Mouse (Mus musculus): Measurements from ENCODE around the gene Gm10750. TPM values are rescaled to one million over a fixed set of nuclear protein-coding genes. Genes with fewer than 3 reads are reported as not detected.
"Not testable (repeated sequence)": the region's sequence is repeated elsewhere in the genome, so short reads cannot be mapped to it uniquely, and the experiment has no call there.

Gene Gm10750
- polyA plus RNA-seq (2015; fragmentation: Nextera tagmentation; extraction: Ambion mirVana): not detected in 2 replicates

DNA sequence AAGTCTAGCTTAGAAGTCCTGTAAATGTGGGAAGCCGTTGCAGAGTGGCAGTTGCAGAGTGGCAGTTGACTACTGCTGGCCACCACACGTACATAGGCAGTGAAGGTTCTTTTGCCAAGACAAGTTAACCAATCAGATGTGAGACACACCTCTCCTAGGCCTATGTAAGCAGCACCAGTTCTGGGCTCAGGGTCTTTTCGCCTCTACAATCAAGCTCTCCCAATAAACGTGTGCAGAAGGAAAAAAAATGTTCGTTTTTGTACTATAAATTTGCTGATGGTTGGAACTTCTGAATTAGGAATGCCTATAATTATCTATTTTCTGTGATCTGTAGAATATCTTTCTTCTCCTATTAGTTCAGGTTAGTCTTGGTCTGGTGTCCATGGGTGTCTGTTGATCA, at the start of gene Gm10750:
TSS of gene Gm10750 (minus strand) at position 101 of the 400 bp plus-strand sequence.
- not testable (repeated sequence) for H3K36me3 ChIP-seq (ENCODE audit: insufficient read depth, low read length); H3K4me2 ChIP-seq (replicated peaks; ENCODE audit: low read depth, low read length); H3K4me1 ChIP-seq (ENCODE audit: insufficient read depth, low read depth, low read length); H3K4me3 ChIP-seq (ENCODE audit: low read depth, low read length); H3K27me3 ChIP-seq (replicated peaks; ENCODE audit: insufficient read depth, low read length); H3K9me3 ChIP-seq (ENCODE audit: low read length); H3K27ac ChIP-seq (ENCODE audit: low read length); H3K9ac ChIP-seq (replicated peaks; ENCODE audit: low read depth); DNase-seq (ENCODE audit: low spot score); ATAC-seq
- WGBS: 51% methylated on average over 5 of the region's 5 CpGs

GRCm38 (mm10) chr2:149004826-149005225, 12.2 kb downstream of the Gm10750 start:
- no peaks in the 10 kb centered on the region for H3K36me3 ChIP-seq (ENCODE audit: insufficient read depth, low read length)
- no peak for ATAC-seq
- 61% methylated on average over 2 of the region's 2 CpGs for WGBS
- H3K27ac ChIP-seq (ENCODE audit: low read length): no peak overlapping the region
- H3K4me2 ChIP-seq (replicated peaks; ENCODE audit: low read depth, low read length): no peak overlapping the region
- H3K4me3 ChIP-seq (ENCODE audit: low read depth, low read length): no peak overlapping the region
- no peaks in the 10 kb centered on the region for H3K4me1 ChIP-seq (ENCODE audit: insufficient read depth, low read depth, low read length)
- no peaks in the 10 kb centered on the region for H3K27me3 ChIP-seq (replicated peaks; ENCODE audit: insufficient read depth, low read length)
- DNase-seq (ENCODE audit: low spot score): no peak
- no peak for TF ChIP-seq CTCF (IDR thresholded peaks at IDR 0.05)
- no peak for TF ChIP-seq EP300 (IDR thresholded peaks at IDR 0.05)
- no peaks in the 10 kb centered on the region for H3K9me3 ChIP-seq (ENCODE audit: low read length)
- H3K9ac ChIP-seq (replicated peaks; ENCODE audit: low read depth): no peak overlapping the region

DNA sequence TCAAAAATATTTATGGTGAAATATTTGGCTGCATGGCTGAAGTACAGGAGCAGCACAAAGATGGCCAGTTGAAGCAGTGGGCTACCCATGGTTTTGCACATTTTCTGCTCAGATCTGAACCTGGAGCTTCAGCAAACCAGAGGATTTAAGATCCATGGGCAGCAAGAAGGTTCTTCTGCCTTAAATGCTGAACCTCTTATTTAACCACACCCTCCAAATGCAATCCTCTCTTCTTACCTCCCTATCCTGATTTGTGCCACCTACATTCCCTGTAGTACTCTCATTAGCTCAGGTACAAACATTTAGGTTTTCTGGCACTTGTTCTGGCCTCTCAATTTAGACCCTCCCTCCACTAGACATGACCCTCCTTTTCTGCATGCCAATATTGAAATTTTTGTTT, 13.9 kb downstream of the Gm10750 start, which contains the start of gene Gm1330:
TSS of gene Gm1330 (minus strand) at position 101 of the 400 bp plus-strand sequence.
- Histone ChIP-seq H3K27ac (ENCODE audit: low read length) (no peak within 1 kb of the TSS), H3K27me3 (replicated peaks; ENCODE audit: insufficient read depth, low read length) (no peaks in the 10 kb centered on the region), H3K9ac (replicated peaks; ENCODE audit: low read depth) (no peak within 1 kb of the TSS), H3K4me1 (ENCODE audit: insufficient read depth, low read depth, low read length) (no peaks in the 10 kb centered on the region), H3K9me3 (ENCODE audit: low read length) (no peaks in the 10 kb centered on the region), H3K4me3 (ENCODE audit: low read depth, low read length) (no peak within 1 kb of the TSS), H3K36me3 (ENCODE audit: insufficient read depth, low read length) (no peaks in the 10 kb centered on the region), H3K4me2 (replicated peaks; ENCODE audit: low read depth, low read length) (no peak within 1 kb of the TSS)
- TF ChIP-seq EP300 (IDR thresholded peaks at IDR 0.05) (no peak), CTCF (IDR thresholded peaks at IDR 0.05) (no peak)
- ATAC-seq (no peak), DNase-seq (ENCODE audit: low spot score) (no peak)

GRCm38 (mm10) chr2:148995133-148995532, 21.9 kb downstream of the Gm10750 start:
- no peak overlapping the region for H3K27ac ChIP-seq (ENCODE audit: low read length)
- H3K9ac ChIP-seq (replicated peaks; ENCODE audit: low read depth): no peak overlapping the region
- TF ChIP-seq CTCF (IDR thresholded peaks at IDR 0.05) (no peak), EP300 (IDR thresholded peaks at IDR 0.05) (no peak)
- no peak for ATAC-seq
- no peaks in the 10 kb centered on the region for H3K9me3 ChIP-seq (ENCODE audit: low read length)
- no peak overlapping the region for H3K4me2 ChIP-seq (replicated peaks; ENCODE audit: low read depth, low read length)
- 84% methylated on average over 2 of the region's 2 CpGs for WGBS
- no peaks in the 10 kb centered on the region for H3K36me3 ChIP-seq (ENCODE audit: insufficient read depth, low read length)
- no peak for DNase-seq (ENCODE audit: low spot score)
- no peaks in the 10 kb centered on the region for H3K4me1 ChIP-seq (ENCODE audit: insufficient read depth, low read depth, low read length)
- H3K4me3 ChIP-seq (ENCODE audit: low read depth, low read length): no peak overlapping the region
- H3K27me3 ChIP-seq (replicated peaks; ENCODE audit: insufficient read depth, low read length): no peaks in the 10 kb centered on the region

Other genes with a start within 250 kb of the Gm10750 start
- not detected in 2 replicates for gene Cst11, start 245.7 kb downstream of the Gm10750 start, polyA plus RNA-seq (2015; fragmentation: Nextera tagmentation; extraction: Ambion mirVana)
- gene 8030411F24Rik, start 235.2 kb downstream of the Gm10750 start, polyA plus RNA-seq (2015; fragmentation: Nextera tagmentation; extraction: Ambion mirVana): not detected in 2 replicates
- gene Cst12, start 227.9 kb downstream of the Gm10750 start, polyA plus RNA-seq (2015; fragmentation: Nextera tagmentation; extraction: Ambion mirVana): not detected in 2 replicates
- gene Cst8, start 218.5 kb downstream of the Gm10750 start, polyA plus RNA-seq (2015; fragmentation: Nextera tagmentation; extraction: Ambion mirVana): 12.9 and 19.4 TPM in 2 replicates
- gene Cst13, start 197.2 kb downstream of the Gm10750 start, polyA plus RNA-seq (2015; fragmentation: Nextera tagmentation; extraction: Ambion mirVana): not detected in 2 replicates
- 1.5 and 2.5 TPM in 2 replicates for gene Cst9, start 182.1 kb downstream of the Gm10750 start, polyA plus RNA-seq (2015; fragmentation: Nextera tagmentation; extraction: Ambion mirVana)
- 0.94 and 1.5 TPM in 2 replicates for gene 9230104L09Rik, start 152.2 kb downstream of the Gm10750 start, polyA plus RNA-seq (2015; fragmentation: Nextera tagmentation; extraction: Ambion mirVana)
- 755 and 866 TPM in 2 replicates for gene Cst3, start 141.5 kb downstream of the Gm10750 start, polyA plus RNA-seq (2015; fragmentation: Nextera tagmentation; extraction: Ambion mirVana)
- not detected in 2 replicates for gene Gm1330, start 14.0 kb downstream of the Gm10750 start, polyA plus RNA-seq (2015; fragmentation: Nextera tagmentation; extraction: Ambion mirVana)